Mouse (Mus musculus) cerebellum, adult 2 months (tissue): Measurements from ENCODE around the gene Tmprss15.
A peak's percentile ranks its signal among the peaks of the same experiment; 100 is the strongest.

ENCODE experiments used
- CTCF ChIP-seq: fragments of 200-500 bp; IDR thresholded peaks from 2 replicates; pipeline ENCODE4 v1.5.1; 2011; ENCODE audit warnings: low read depth, mild to moderate bottlenecking, control low read depth, low read length, moderate library complexity, borderline replicate concordance; ENCODE audit not compliant: insufficient read depth
- POLR2A ChIP-seq: fragments of 200-500 bp; IDR thresholded peaks from 2 replicates; pipeline ENCODE4 v1.6.1; 2011; ENCODE audit warnings: low read length, control low read depth, borderline replicate concordance; ENCODE audit not compliant: insufficient read depth

- TF ChIP-seq CTCF (peak; percentile 23; the same call in 1 of the 2 replicates), POLR2A (no peak)
These were observed 31.9 kb downstream of the Tmprss15 start for GRCm38 (mm10) chr16:79058775-79059558.
